Mouse (Mus musculus) myocyte (in vitro differentiated cells): ENCODE measurements around the gene Strap.

Experiments used
- POLR2A ChIP-seq: IDR thresholded peaks from one replicate; pipeline ENCODE4 v1.6.1; 2011; ENCODE audit warnings: low read depth, mild to moderate bottlenecking, control low read depth, moderate library complexity; ENCODE audit not compliant: insufficient read length
- USF1 ChIP-seq: IDR thresholded peaks from one replicate; pipeline ENCODE4 v1.6.1; 2011; ENCODE audit warnings: low read depth, mild to moderate bottlenecking, control low read depth, moderate library complexity

GRCm38 (mm10) chr6:137796596-137797567, 62.0 kb downstream of the Strap start:
- TF ChIP-seq POLR2A (no peak), USF1 (no peak)
